Mouse (Mus musculus): ENCODE measurements around the gene Sbds.

The Sbds gene

GRCm38 (mm10) chr5:130200233-130201029 is 54.9 kb downstream of the Sbds start:
- no peak for DNase-seq (ENCODE audit: low spot score)

GRCm38 (mm10) chr5:130197981-130198380 is 57.3 kb downstream of the Sbds start:
- DNase-seq (ENCODE audit: low spot score): no peak

GRCm38 (mm10) chr5:130197454-130197853 is 57.9 kb downstream of the Sbds start:
- no peak for DNase-seq (ENCODE audit: low spot score)

GRCm38 (mm10) chr5:130196307-130196706 is 59.0 kb downstream of the Sbds start:
- no peak for DNase-seq (ENCODE audit: low spot score)

Measured in urinary bladder, postnatal 25 days (tissue).